Mouse (Mus musculus): ENCODE data around the gene Dnajc12.

DNA sequence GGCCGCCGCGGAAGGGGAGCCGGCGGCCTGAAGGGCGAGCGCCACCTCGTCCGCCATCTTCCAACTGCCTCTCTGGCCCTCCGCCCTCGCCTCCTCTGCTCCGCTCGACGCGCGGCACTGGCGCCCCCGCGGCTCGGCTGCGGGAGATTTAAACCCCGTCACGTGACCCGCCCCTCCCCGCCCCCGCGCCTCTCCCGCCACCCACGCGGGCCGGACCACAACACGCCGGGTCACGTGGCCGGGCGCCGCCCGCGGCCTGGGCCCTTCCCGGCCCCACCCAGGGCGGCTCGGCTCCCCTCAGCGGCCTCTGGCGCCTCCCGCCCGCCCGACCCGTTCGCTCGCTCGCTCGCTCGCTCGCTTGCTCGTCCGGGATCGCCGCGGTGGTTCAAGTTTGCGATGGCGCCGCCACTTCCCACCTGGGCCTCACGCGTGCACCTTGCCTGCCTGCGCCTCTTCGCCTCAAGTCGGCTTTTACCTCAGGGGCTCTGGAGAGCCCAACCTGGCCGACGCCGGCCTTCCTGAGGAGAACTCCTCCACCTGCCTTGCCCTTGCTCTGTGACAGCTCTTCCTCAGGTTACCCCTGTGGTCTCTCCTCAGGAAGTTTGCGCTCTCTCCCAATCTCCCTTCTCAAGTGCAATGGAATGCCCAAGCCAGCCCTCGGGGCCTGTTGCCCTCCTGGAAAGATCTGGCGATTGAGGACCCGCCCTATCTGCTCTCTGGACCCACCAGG is 43.2 kb upstream of the Dnajc12 start:
- TF ChIP-seq POLR2A (IDR thresholded peaks at IDR 0.05; ENCODE audit: borderline replicate concordance, low read depth, low read length): peak; percentile 71; the same call in 1 of the 2 replicates
- no peak for TF ChIP-seq CTCF (IDR thresholded peaks at IDR 0.05; ENCODE audit: low read depth, low read length)

Measured in bone marrow macrophage, adult 2 months (primary cell).